ENCODE assay signal across 17 mouse cellular contexts in the genomic region with DNA sequence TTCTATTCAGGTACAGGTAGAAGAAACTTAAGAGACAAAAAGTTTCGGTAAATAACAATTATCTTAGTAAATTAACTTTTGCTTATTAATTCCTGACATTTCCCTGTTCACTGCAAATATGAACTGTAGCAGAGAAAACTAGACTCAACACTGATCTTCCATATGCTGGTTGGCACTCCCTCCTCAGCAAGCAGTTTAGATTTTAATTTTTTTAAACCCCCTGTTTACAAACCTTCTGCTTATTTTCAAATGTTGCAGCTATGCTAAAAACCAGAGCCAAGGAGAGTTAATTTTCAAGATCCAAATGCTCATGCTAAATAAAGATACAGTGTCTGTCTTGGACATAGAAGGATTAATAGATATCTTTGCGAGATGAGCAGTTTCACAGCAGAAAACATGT.
DNase-seq lines count a peak whose midpoint lies in the region; ATAC-seq and TF ChIP-seq lines count a peak whose summit lies in the region.
"Had no signal": no experiment of that assay in that cellular context is flagged by ENCODE, and none has a peak within 500 bp of the region (broad histone marks: within the 10 kb centered on the region; RNA-seq: fewer than 3 reads in every experiment).

No protein-coding gene starts in this region.

- no peaks in the 10 kb centered on the region for H3K9me3 ChIP-seq in forebrain, embryonic 16.5 days (ENCODE audit: control insufficient read depth, low read length)
- no peaks in the 10 kb centered on the region for H3K9me3 ChIP-seq in forebrain, embryonic 10.5 days
- H3K9me3 ChIP-seq: embryonic facial prominence, embryonic 10.5 days; embryonic facial prominence, embryonic 12.5 days; forebrain, embryonic 13.5 days had no signal

- no peak overlapping the region for H3K9ac ChIP-seq in forebrain, embryonic 16.5 days (replicated peaks; ENCODE audit: low read depth, low read length)
- H3K9ac ChIP-seq: embryonic facial prominence, embryonic 12.5 days; forebrain, embryonic 13.5 days had no signal

- H3K4me2 ChIP-seq in forebrain, embryonic 16.5 days (ENCODE audit: low read length), result no peak overlapping the region
- H3K4me2 ChIP-seq: embryonic facial prominence, embryonic 12.5 days; forebrain, embryonic 13.5 days had no signal

- H3K4me3 ChIP-seq in forebrain, embryonic 16.5 days (replicated peaks; ENCODE audit: low read length), result no peak overlapping the region
- H3K4me3 ChIP-seq in forebrain, embryonic 10.5 days, result no peak overlapping the region
- H3K4me3 ChIP-seq: embryonic facial prominence, embryonic 10.5 days; embryonic facial prominence, embryonic 12.5 days; forebrain, embryonic 13.5 days had no signal

- no peaks in the 10 kb centered on the region for H3K27me3 ChIP-seq in forebrain, embryonic 16.5 days (replicated peaks; ENCODE audit: control insufficient read depth, insufficient read depth, low read length)
- no peaks in the 10 kb centered on the region for H3K27me3 ChIP-seq in forebrain, embryonic 10.5 days (ENCODE audit: poor library complexity, severe bottlenecking)
- H3K27me3 ChIP-seq: embryonic facial prominence, embryonic 12.5 days; forebrain, embryonic 13.5 days had no signal

- ATAC-seq in forebrain, embryonic 16.5 days, result 0 out of 2 replicates have a peak, but pooled peaks have one; percentile 43
- no peak for ATAC-seq in megakaryocyte-erythroid progenitor cell, adult 5-6 weeks (replicated peaks; ENCODE audit: low FRiP score, low TSS enrichment, poor library complexity, severe bottlenecking)
- ATAC-seq: forebrain, embryonic 13.5 days had no signal

- H3K4me1 ChIP-seq in forebrain, embryonic 16.5 days (replicated peaks; ENCODE audit: control insufficient read depth, insufficient read depth, low read length), result no peaks in the 10 kb centered on the region
- no peaks in the 10 kb centered on the region for H3K4me1 ChIP-seq in forebrain, embryonic 10.5 days
- H3K4me1 ChIP-seq: embryonic facial prominence, embryonic 10.5 days; embryonic facial prominence, embryonic 12.5 days; forebrain, embryonic 13.5 days had no signal

- no peaks in the 10 kb centered on the region for H3K36me3 ChIP-seq in forebrain, embryonic 16.5 days (ENCODE audit: control insufficient read depth, insufficient read depth)
- no peaks in the 10 kb centered on the region for H3K36me3 ChIP-seq in forebrain, embryonic 10.5 days (replicated peaks)
- H3K36me3 ChIP-seq: embryonic facial prominence, embryonic 10.5 days; embryonic facial prominence, embryonic 12.5 days had no signal

- no peak for DNase-seq in forebrain, embryonic 10.5 days (ENCODE audit: extremely low spot score, low spot score)
- peak; percentile 4 for DNase-seq in brain, adult 2 months (ENCODE audit: low read depth, low spot score)
- peak; percentile 59 for DNase-seq in brain, embryonic 14.5 days (ENCODE audit: low read depth)
- no peak for DNase-seq in urinary bladder, postnatal 25 days (ENCODE audit: low spot score)
- DNase-seq: adrenal gland, adult 2 months; adrenal gland, postnatal 10 days; adrenal gland, postnatal 25 days; cerebellum, adult 11-12 months; cerebellum, adult 2 months; cerebellum, adult 9-10 months; cerebellum, postnatal 10 days; cerebellum, postnatal 25 days had no signal

- no peak for TF ChIP-seq CTCF in brain, embryonic 14.5 days (IDR thresholded peaks at IDR 0.05; ENCODE audit: borderline replicate concordance, extremely low read depth, insufficient read depth, insufficient read length)

- H3K27ac ChIP-seq in forebrain, embryonic 16.5 days (ENCODE audit: low read length), result no peak overlapping the region
- no peak overlapping the region for H3K27ac ChIP-seq in forebrain, embryonic 10.5 days
- H3K27ac ChIP-seq: embryonic facial prominence, embryonic 10.5 days; embryonic facial prominence, embryonic 12.5 days; forebrain, embryonic 13.5 days had no signal

- WGBS in forebrain, embryonic 16.5 days, result 75% methylated on average over 2 of the region's 2 CpGs
- 93% methylated on average over 2 of the region's 2 CpGs for WGBS in forebrain, embryonic 10.5 days

- TF ChIP-seq POLR2A in brain, embryonic 14.5 days (IDR thresholded peaks at IDR 0.05; ENCODE audit: borderline replicate concordance, extremely low read depth, insufficient read depth, insufficient read length, poor library complexity, severe bottlenecking), result no peak

Comparison
In these comparisons a context has a peak if more than half of its experiments do, and no peak if none do; other contexts are left out.
1. DNase-seq: peak in brain, adult 2 months (single experiment) and brain, embryonic 14.5 days (single experiment); none in forebrain, embryonic 10.5 days (single experiment) and urinary bladder, postnatal 25 days (single experiment).